Mouse (Mus musculus): Measurements from ENCODE around the gene Ttc19. TPM values are rescaled to one million over a fixed set of nuclear protein-coding genes. Genes with fewer than 3 reads are reported as not detected.
"Not testable (repeated sequence)": the region's sequence is repeated elsewhere in the genome, so short reads cannot be mapped to it uniquely, and the experiment has no call there.

The Ttc19 gene
- polyA plus RNA-seq, 1 experiment from 2014 or later: 3.1 TPM

GRCm38 (mm10) chr11:62343002-62343401 lies 61.7 kb downstream of the Ttc19 start:
- no peaks in the 10 kb centered on the region for H3K9me3 ChIP-seq (replicated peaks)
- 89% methylated on average over 13 of the region's 13 CpGs for WGBS (ENCODE audit: insufficient replicate concordance)
- ATAC-seq (ENCODE audit: insufficient read depth): no peak
- H3K9ac ChIP-seq: no peak overlapping the region
- no peak overlapping the region for H3K4me3 ChIP-seq (replicated peaks)
- H3K4me2 ChIP-seq: no peak overlapping the region
- no peaks in the 10 kb centered on the region for H3K4me1 ChIP-seq (replicated peaks)
- no peaks in the 10 kb centered on the region for H3K27me3 ChIP-seq
- H3K27ac ChIP-seq (replicated peaks): no peak overlapping the region
- H3K36me3 ChIP-seq (replicated peaks): peaks cover 57% of the 10 kb centered on the region

DNA sequence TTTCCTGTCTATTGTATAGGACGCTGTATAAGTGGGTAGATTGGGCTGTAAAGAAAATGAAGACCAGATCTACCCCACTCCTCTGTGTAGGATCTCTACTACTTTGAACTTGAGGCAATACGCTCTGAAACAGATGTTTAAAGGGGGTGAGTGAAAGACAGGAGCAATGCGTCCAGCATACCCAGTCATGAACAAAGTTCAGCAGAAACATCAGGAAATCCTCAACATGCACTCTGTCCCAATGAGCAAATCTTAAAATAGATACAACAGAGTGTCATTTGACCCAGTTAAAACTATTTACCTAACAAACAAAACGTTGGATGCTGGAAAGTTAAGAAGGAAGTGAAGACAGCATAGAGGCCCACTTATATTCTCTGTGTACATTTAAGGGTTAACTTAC lies 70.7 kb downstream of the Ttc19 start:
- Histone ChIP-seq H3K4me1 (replicated peaks) (no peaks in the 10 kb centered on the region), H3K27ac (replicated peaks) (no peak overlapping the region), H3K27me3 (no peaks in the 10 kb centered on the region), H3K9ac (no peak overlapping the region), H3K9me3 (replicated peaks) (no peaks in the 10 kb centered on the region), H3K4me2 (no peak overlapping the region), H3K36me3 (replicated peaks) (peaks cover 71% of the 10 kb centered on the region), H3K4me3 (replicated peaks) (no peak overlapping the region)
- WGBS (ENCODE audit: insufficient replicate concordance): 67% methylated on average over 4 of the region's 4 CpGs
- no peak for ATAC-seq (ENCODE audit: insufficient read depth)

GRCm38 (mm10) chr11:62355216-62355615 lies 73.9 kb downstream of the Ttc19 start:
- no peaks in the 10 kb centered on the region for H3K4me1 ChIP-seq (replicated peaks)
- 80% methylated on average over 2 of the region's 2 CpGs for WGBS (ENCODE audit: insufficient replicate concordance)
- H3K4me3 ChIP-seq (replicated peaks): no peak overlapping the region
- no peak overlapping the region for H3K9ac ChIP-seq
- ATAC-seq (ENCODE audit: insufficient read depth): no peak
- H3K27ac ChIP-seq (replicated peaks): no peak overlapping the region
- no peak overlapping the region for H3K4me2 ChIP-seq
- peaks cover 71% of the 10 kb centered on the region for H3K36me3 ChIP-seq (replicated peaks)
- no peaks in the 10 kb centered on the region for H3K27me3 ChIP-seq
- no peaks in the 10 kb centered on the region for H3K9me3 ChIP-seq (replicated peaks)

GRCm38 (mm10) chr11:62366879-62367278 lies 85.6 kb downstream of the Ttc19 start:
- H3K27ac ChIP-seq (replicated peaks): no peak overlapping the region
- H3K36me3 ChIP-seq (replicated peaks): peaks cover 69% of the 10 kb centered on the region
- no peak overlapping the region for H3K4me3 ChIP-seq (replicated peaks)
- no peak overlapping the region for H3K4me2 ChIP-seq
- no peaks in the 10 kb centered on the region for H3K4me1 ChIP-seq (replicated peaks)
- ATAC-seq (ENCODE audit: insufficient read depth): no peak
- no peaks in the 10 kb centered on the region for H3K9me3 ChIP-seq (replicated peaks)
- no peak overlapping the region for H3K9ac ChIP-seq
- WGBS (ENCODE audit: insufficient replicate concordance): 71% methylated on average over 6 of the region's 6 CpGs
- no peaks in the 10 kb centered on the region for H3K27me3 ChIP-seq

DNA sequence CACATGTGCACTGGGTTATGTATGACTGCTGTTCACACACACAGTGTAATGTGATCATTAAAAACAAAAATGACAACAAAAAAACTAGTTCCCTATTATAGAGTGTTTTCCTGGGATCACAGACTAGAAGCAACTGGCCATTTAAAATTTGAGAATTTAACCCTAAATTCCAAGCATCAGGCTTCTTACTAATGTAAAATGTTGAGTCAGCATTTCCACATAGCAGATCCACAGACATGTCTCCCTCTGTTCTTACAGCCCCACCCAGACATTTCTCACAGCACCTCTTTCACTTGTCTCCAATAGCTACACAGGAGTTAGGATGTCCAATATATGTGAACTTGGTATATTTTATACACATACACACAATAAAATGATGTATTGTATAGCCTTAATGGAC lies 88.7 kb downstream of the Ttc19 start:
- no peaks in the 10 kb centered on the region for H3K9me3 ChIP-seq (replicated peaks)
- no peak for ATAC-seq (ENCODE audit: insufficient read depth)
- H3K4me3 ChIP-seq (replicated peaks): no peak overlapping the region
- no peaks in the 10 kb centered on the region for H3K4me1 ChIP-seq (replicated peaks)
- no peaks in the 10 kb centered on the region for H3K27me3 ChIP-seq
- H3K9ac ChIP-seq: no peak overlapping the region
- no peak overlapping the region for H3K4me2 ChIP-seq
- H3K27ac ChIP-seq (replicated peaks): no peak overlapping the region
- H3K36me3 ChIP-seq (replicated peaks): peaks cover 68% of the 10 kb centered on the region

DNA sequence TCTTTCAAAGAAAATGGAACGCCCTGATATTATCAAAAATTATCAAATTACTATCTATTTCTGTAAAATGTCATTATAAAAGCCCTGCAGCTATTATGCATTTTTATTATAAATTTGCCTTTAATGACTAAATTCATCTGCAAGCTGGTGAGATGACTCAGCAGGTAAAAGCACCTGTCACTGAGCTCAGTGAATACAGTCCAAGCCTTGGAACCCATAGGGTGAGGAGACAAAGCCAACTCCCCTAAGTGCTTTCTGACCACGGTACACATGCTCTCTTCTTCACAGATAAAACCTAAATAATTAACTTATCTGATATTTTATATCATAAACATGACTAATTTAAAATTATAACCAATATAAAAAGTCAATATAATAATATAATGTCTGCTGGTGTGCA lies 90.5 kb downstream of the Ttc19 start:
- WGBS (ENCODE audit: insufficient replicate concordance): 77% methylated on average over 2 of the region's 2 CpGs

GRCm38 (mm10) chr11:62377202-62377851 lies 96.1 kb downstream of the Ttc19 start:
- ATAC-seq (ENCODE audit: insufficient read depth); H3K4me1 ChIP-seq (replicated peaks); H3K27me3 ChIP-seq; H3K27ac ChIP-seq (replicated peaks); H3K4me3 ChIP-seq (replicated peaks); H3K9ac ChIP-seq; H3K9me3 ChIP-seq (replicated peaks); H3K4me2 ChIP-seq: not testable (repeated sequence)
- peaks cover 55% of the 10 kb centered on the region for H3K36me3 ChIP-seq (replicated peaks)
- 82% methylated on average over 6 of the region's 6 CpGs for WGBS (ENCODE audit: insufficient replicate concordance)

More for the DNA sequence above, 90.5 kb downstream of the Ttc19 start:
- ATAC-seq (ENCODE audit: insufficient read depth): no peak
- Histone ChIP-seq H3K4me1 (replicated peaks) (no peaks in the 10 kb centered on the region), H3K9ac (no peak overlapping the region), H3K27me3 (no peaks in the 10 kb centered on the region), H3K36me3 (replicated peaks) (peaks cover 65% of the 10 kb centered on the region), H3K9me3 (replicated peaks) (no peaks in the 10 kb centered on the region), H3K27ac (replicated peaks) (no peak overlapping the region), H3K4me3 (replicated peaks) (no peak overlapping the region), H3K4me2 (no peak overlapping the region)

Other genes starting within 250 kb of the Ttc19 start
- gene Adora2b, start 32.5 kb upstream of the Ttc19 start, polyA plus RNA-seq (2015; fragmentation: Nextera tagmentation; extraction: Ambion mirVana): 0.59 and 0.77 TPM in 2 replicates
- 8.1 and 8.5 TPM in 2 replicates for gene Zswim7, start 98 bp upstream of the Ttc19 start, polyA plus RNA-seq (2015; fragmentation: Nextera tagmentation; extraction: Ambion mirVana)
- gene Pigl, start 177.0 kb downstream of the Ttc19 start, polyA plus RNA-seq (2015; fragmentation: Nextera tagmentation; extraction: Ambion mirVana): 3.4 and 3.6 TPM in 2 replicates
- gene Ncor1, start 177.1 kb downstream of the Ttc19 start, polyA plus RNA-seq (2015; fragmentation: Nextera tagmentation; extraction: Ambion mirVana): 62.5 and 63.3 TPM in 2 replicates

Measured in liver, embryonic 15.5 days (tissue).